Mouse (Mus musculus) left cerebral cortex, adult 18-20 months (tissue): ENCODE measurements around the gene Serpinb3d. TPM values are rescaled to one million over a fixed set of nuclear protein-coding genes. Genes with fewer than 3 reads are reported as not detected.

Experiments
- DNase-seq, 2 experiments: peaks; one replicate each; pipeline ENCODE4 v3.0.0; 2021 to 2022; ENCODE audit warnings: low spot score in 2 of 2, mixed read lengths in 1 of 2
- long read RNA-seq, 2 experiments: library from polyadenylated mRNA; stranded (forward); transcript quantifications; one replicate each; pipeline ENCODE4 v2.0.0; 2021
- total RNA-seq, 2 experiments: library from RNA; stranded (reverse); gene quantifications; 2 replicates each; pipeline ENCODE4 v1.2.3; 2021

Gene Serpinb3d
- total RNA-seq: not detected
- long read RNA-seq, experiment 1: 0 reads
- long read RNA-seq, experiment 2: 0 reads

GRCm38 (mm10) chr1:107083406-107083805, at the start of gene Serpinb3d:
Serpinb3d (minus strand) TSS chr1:107083506.
- DNase-seq: no peak

GRCm38 (mm10) chr1:107127453-107127852, 44.1 kb upstream of the Serpinb3d start:
- peak; percentile 6 to 21 for DNase-seq

GRCm38 (mm10) chr1:107098417-107098816, 15.1 kb upstream of the Serpinb3d start:
- no peak for DNase-seq

- no peak for DNase-seq
Observed at GRCm38 (mm10) chr1:107052203-107052602, 31.1 kb downstream of the Serpinb3d start, which contains the start of gene Serpinb3a. Serpinb3a (minus strand) TSS chr1:107052303.

- DNase-seq: peak; percentile 9 to 17
Observed at GRCm38 (mm10) chr1:107034236-107034635, 49.1 kb downstream of the Serpinb3d start.

Other genes with a start within 250 kb of the Serpinb3d start
- under 1 TPM in 1 of 2 experiments, not detected in 1; 0.16 TPM for gene Serpinb5, start 222.3 kb downstream of the Serpinb3d start, total RNA-seq
- not detected for gene Serpinb12, start 149.1 kb downstream of the Serpinb3d start, total RNA-seq
- not detected for gene Serpinb13, start 102.5 kb downstream of the Serpinb3d start, total RNA-seq
- not detected for gene Serpinb3a, start 31.2 kb downstream of the Serpinb3d start, total RNA-seq
- gene Serpinb3b, start 194.9 kb upstream of the Serpinb3d start, total RNA-seq: not detected
- not detected for gene Serpinb3c, start 194.9 kb upstream of the Serpinb3d start, total RNA-seq